Mouse (Mus musculus): Measurements from ENCODE around the gene Coro2b. TPM values are rescaled to one million over a fixed set of nuclear protein-coding genes. Genes with fewer than 3 reads are reported as not detected.

The Coro2b gene
- polyA plus RNA-seq, 1 experiment = 3.1 TPM

DNA sequence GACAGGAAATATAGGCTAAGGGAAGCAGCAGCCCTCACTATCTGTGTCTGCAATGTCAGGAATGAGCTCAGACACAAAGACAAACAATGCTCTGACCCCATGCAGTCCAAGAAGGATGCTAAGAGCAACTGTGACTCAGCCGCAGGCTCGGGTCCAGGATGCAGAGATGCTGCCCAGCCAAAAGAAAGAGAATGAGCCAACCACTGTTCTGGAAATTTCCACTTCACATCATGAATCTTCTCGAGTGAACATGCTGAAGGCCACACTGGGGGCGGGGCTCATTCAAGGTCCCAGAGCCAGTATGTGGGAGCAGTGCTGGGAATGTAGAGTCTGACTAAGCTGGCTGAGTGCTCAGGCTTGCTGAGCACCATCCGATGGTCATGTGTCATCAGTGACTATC lies 23.2 kb upstream of the Coro2b start:
- no peak overlapping the region for H3K9ac ChIP-seq (ENCODE audit: low read depth, poor library complexity, severe bottlenecking)
- H3K36me3 ChIP-seq (ENCODE audit: control insufficient read depth, insufficient read depth, low read length, poor library complexity, severe bottlenecking) = no peaks in the 10 kb centered on the region
- H3K4me1 ChIP-seq (ENCODE audit: control insufficient read depth, insufficient read depth, low read length) = no peaks in the 10 kb centered on the region
- no peak overlapping the region for H3K4me3 ChIP-seq (ENCODE audit: low read depth, low read length)
- H3K27ac ChIP-seq (ENCODE audit: insufficient read depth, low read length) = no peak overlapping the region
- no peaks in the 10 kb centered on the region for H3K27me3 ChIP-seq (ENCODE audit: control insufficient read depth, insufficient read depth, low read length, poor library complexity, severe bottlenecking)
- H3K9me3 ChIP-seq (replicated peaks; ENCODE audit: control insufficient read depth, insufficient read depth, low read length, poor library complexity, severe bottlenecking) = no peaks in the 10 kb centered on the region
- TF ChIP-seq CTCF (IDR thresholded peaks at IDR 0.05; ENCODE audit: low read depth, low read length) = no peak
- no peak for TF ChIP-seq EP300 (IDR thresholded peaks at IDR 0.05; ENCODE audit: insufficient read depth, low read depth, low read length)
- TF ChIP-seq POLR2A (IDR thresholded peaks at IDR 0.05; ENCODE audit: insufficient read depth, low read length) = no peak

DNA sequence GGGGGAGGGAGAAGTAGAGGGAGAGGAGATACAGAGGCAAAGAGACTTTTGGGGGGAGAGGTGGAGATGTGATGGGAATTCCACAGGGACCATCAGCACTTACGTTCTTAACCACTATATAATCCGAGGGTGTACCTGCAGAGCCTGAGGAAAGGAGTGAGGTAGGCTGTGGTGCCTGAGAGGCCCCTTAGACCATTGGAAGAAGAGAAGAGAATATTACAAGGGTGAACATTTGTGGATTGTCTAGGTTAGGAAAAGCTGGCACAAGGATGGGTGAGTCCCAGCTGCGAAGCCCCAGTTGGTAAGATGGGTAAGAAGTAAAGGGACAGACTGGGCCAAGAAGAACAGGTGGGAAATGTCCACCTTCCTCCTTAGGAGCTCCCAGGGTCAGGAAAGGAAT lies 22.6 kb upstream of the Coro2b start:
- no peaks in the 10 kb centered on the region for H3K9me3 ChIP-seq (replicated peaks; ENCODE audit: control insufficient read depth, insufficient read depth, low read length, poor library complexity, severe bottlenecking)
- H3K4me3 ChIP-seq (ENCODE audit: low read depth, low read length) = no peak overlapping the region
- H3K27me3 ChIP-seq (ENCODE audit: control insufficient read depth, insufficient read depth, low read length, poor library complexity, severe bottlenecking) = no peaks in the 10 kb centered on the region
- H3K9ac ChIP-seq (ENCODE audit: low read depth, poor library complexity, severe bottlenecking) = no peak overlapping the region
- TF ChIP-seq EP300 (IDR thresholded peaks at IDR 0.05; ENCODE audit: insufficient read depth, low read depth, low read length) = no peak
- TF ChIP-seq CTCF (IDR thresholded peaks at IDR 0.05; ENCODE audit: low read depth, low read length) = no peak
- TF ChIP-seq POLR2A (IDR thresholded peaks at IDR 0.05; ENCODE audit: insufficient read depth, low read length) = no peak
- no peak overlapping the region for H3K27ac ChIP-seq (ENCODE audit: insufficient read depth, low read length)
- H3K36me3 ChIP-seq (ENCODE audit: control insufficient read depth, insufficient read depth, low read length, poor library complexity, severe bottlenecking) = no peaks in the 10 kb centered on the region
- H3K4me1 ChIP-seq (ENCODE audit: control insufficient read depth, insufficient read depth, low read length) = no peaks in the 10 kb centered on the region

DNA sequence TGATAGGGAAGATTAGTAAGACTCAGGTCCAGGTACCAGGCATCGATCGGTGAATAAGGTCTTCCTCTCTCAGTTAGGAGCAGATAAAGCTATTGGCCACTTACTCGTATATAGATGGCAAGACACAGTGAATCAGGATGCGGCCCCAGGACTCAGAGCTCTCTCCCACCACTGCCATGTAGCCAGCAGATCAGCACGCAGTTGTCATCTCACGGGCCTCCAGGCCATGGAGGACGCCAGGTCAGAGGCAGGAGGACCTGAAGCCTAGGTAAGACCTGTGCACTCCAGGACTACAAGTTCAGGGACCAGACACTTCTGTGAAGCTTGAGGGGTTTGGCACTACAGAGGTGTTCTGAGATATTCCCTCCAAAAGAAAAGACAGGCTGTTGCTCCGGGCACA lies 21.2 kb upstream of the Coro2b start:
- no peaks in the 10 kb centered on the region for H3K4me1 ChIP-seq (ENCODE audit: control insufficient read depth, insufficient read depth, low read length)
- H3K9ac ChIP-seq (ENCODE audit: low read depth, poor library complexity, severe bottlenecking) = no peak overlapping the region
- no peaks in the 10 kb centered on the region for H3K27me3 ChIP-seq (ENCODE audit: control insufficient read depth, insufficient read depth, low read length, poor library complexity, severe bottlenecking)
- TF ChIP-seq POLR2A (IDR thresholded peaks at IDR 0.05; ENCODE audit: insufficient read depth, low read length) = no peak
- TF ChIP-seq CTCF (IDR thresholded peaks at IDR 0.05; ENCODE audit: low read depth, low read length) = no peak
- H3K27ac ChIP-seq (ENCODE audit: insufficient read depth, low read length) = no peak overlapping the region
- no peaks in the 10 kb centered on the region for H3K36me3 ChIP-seq (ENCODE audit: control insufficient read depth, insufficient read depth, low read length, poor library complexity, severe bottlenecking)
- no peak overlapping the region for H3K4me3 ChIP-seq (ENCODE audit: low read depth, low read length)
- no peaks in the 10 kb centered on the region for H3K9me3 ChIP-seq (replicated peaks; ENCODE audit: control insufficient read depth, insufficient read depth, low read length, poor library complexity, severe bottlenecking)

DNA sequence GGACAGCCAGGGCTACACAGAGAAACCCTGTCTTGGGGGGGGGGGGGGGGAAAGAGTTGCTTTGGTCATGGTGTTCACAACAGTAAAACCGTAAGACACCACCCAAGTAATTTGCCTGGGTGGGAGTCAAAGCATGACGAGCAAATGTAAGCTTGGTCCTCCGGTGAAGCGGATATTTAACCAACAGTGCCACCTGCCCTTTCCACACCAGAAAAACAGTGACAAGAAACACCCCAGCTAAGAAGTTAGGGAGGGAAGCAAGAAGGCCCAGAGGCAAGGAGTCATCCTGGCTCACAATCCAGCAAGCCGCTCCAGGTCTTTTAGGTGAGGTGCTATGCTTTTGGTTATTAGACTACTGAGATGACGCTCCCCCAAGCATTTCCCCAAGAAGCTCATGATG lies 19.9 kb upstream of the Coro2b start:
- H3K36me3 ChIP-seq (ENCODE audit: control insufficient read depth, insufficient read depth, low read length, poor library complexity, severe bottlenecking) = no peaks in the 10 kb centered on the region
- H3K27me3 ChIP-seq (ENCODE audit: control insufficient read depth, insufficient read depth, low read length, poor library complexity, severe bottlenecking) = no peaks in the 10 kb centered on the region
- H3K9ac ChIP-seq (ENCODE audit: low read depth, poor library complexity, severe bottlenecking) = no peak overlapping the region
- no peaks in the 10 kb centered on the region for H3K9me3 ChIP-seq (replicated peaks; ENCODE audit: control insufficient read depth, insufficient read depth, low read length, poor library complexity, severe bottlenecking)
- H3K4me3 ChIP-seq (ENCODE audit: low read depth, low read length) = no peak overlapping the region
- TF ChIP-seq POLR2A (IDR thresholded peaks at IDR 0.05; ENCODE audit: insufficient read depth, low read length) (no peak), EP300 (IDR thresholded peaks at IDR 0.05; ENCODE audit: insufficient read depth, low read depth, low read length) (no peak), CTCF (IDR thresholded peaks at IDR 0.05; ENCODE audit: low read depth, low read length) (no peak)
- no peak overlapping the region for H3K27ac ChIP-seq (ENCODE audit: insufficient read depth, low read length)
- H3K4me1 ChIP-seq (ENCODE audit: control insufficient read depth, insufficient read depth, low read length) = no peaks in the 10 kb centered on the region

DNA sequence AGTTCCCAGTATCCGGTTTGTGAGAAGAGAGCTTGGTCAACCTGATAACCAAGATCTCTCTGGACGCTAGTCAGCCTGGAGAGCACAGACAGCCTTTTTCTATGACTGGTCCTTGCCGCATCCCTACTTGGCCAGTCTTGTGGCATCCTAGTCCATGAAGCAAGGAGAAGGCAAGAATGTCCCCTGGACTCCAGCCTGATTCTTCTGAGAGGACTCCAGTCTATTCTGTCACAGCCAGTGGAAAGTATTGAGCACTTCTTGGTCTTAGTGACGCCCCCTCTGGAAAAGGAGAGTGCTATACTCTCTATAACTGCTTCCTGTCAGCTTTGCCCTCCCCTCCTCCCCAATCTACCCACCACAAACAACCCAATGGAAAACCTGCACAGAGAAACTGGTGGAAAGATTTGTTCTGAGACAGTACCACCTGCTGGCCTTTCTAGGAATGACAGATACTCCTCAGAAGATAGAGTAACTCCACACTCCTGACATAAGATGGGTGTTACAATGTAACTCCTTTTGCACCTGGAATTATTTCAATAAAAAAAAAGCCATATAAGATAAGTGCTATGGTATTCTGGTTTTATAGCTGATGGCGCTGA lies 18.5 kb upstream of the Coro2b start:
- H3K36me3 ChIP-seq (ENCODE audit: control insufficient read depth, insufficient read depth, low read length, poor library complexity, severe bottlenecking) = no peaks in the 10 kb centered on the region
- H3K27me3 ChIP-seq (ENCODE audit: control insufficient read depth, insufficient read depth, low read length, poor library complexity, severe bottlenecking) = no peaks in the 10 kb centered on the region
- no peaks in the 10 kb centered on the region for H3K9me3 ChIP-seq (replicated peaks; ENCODE audit: control insufficient read depth, insufficient read depth, low read length, poor library complexity, severe bottlenecking)
- H3K9ac ChIP-seq (ENCODE audit: low read depth, poor library complexity, severe bottlenecking) = no peak overlapping the region
- no peak overlapping the region for H3K4me3 ChIP-seq (ENCODE audit: low read depth, low read length)
- no peaks in the 10 kb centered on the region for H3K4me1 ChIP-seq (ENCODE audit: control insufficient read depth, insufficient read depth, low read length)
- TF ChIP-seq POLR2A (IDR thresholded peaks at IDR 0.05; ENCODE audit: insufficient read depth, low read length) = no peak
- TF ChIP-seq CTCF (IDR thresholded peaks at IDR 0.05; ENCODE audit: low read depth, low read length) = peak; percentile 5
- H3K27ac ChIP-seq (ENCODE audit: insufficient read depth, low read length) = no peak overlapping the region

DNA sequence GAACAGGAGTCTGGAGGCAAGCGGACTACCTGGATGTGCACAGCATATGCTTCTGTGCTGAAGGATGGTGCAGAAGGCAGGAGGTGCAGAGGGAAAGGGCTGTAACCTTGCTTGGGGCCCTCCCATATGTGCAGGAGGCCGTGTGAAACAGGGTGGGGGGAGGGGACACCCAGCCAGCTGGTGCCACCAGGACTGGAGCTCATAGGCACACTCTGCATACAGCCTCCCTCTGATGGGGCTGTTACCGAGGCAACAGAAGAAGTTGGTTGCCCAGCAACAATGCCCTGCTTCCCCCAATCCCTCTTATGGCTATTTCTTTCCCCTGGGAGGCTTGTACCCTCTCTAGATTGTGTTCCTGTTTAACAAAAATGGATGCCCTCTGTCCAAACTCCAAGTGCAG lies 17.8 kb upstream of the Coro2b start:
- Histone ChIP-seq H3K9ac (ENCODE audit: low read depth, poor library complexity, severe bottlenecking) (no peak overlapping the region), H3K36me3 (ENCODE audit: control insufficient read depth, insufficient read depth, low read length, poor library complexity, severe bottlenecking) (no peaks in the 10 kb centered on the region), H3K9me3 (replicated peaks; ENCODE audit: control insufficient read depth, insufficient read depth, low read length, poor library complexity, severe bottlenecking) (no peaks in the 10 kb centered on the region), H3K27me3 (ENCODE audit: control insufficient read depth, insufficient read depth, low read length, poor library complexity, severe bottlenecking) (no peaks in the 10 kb centered on the region), H3K27ac (ENCODE audit: insufficient read depth, low read length) (no peak overlapping the region), H3K4me3 (ENCODE audit: low read depth, low read length) (no peak overlapping the region), H3K4me1 (ENCODE audit: control insufficient read depth, insufficient read depth, low read length) (no peaks in the 10 kb centered on the region)
- TF ChIP-seq POLR2A (IDR thresholded peaks at IDR 0.05; ENCODE audit: insufficient read depth, low read length) (no peak), EP300 (IDR thresholded peaks at IDR 0.05; ENCODE audit: insufficient read depth, low read depth, low read length) (no peak), CTCF (IDR thresholded peaks at IDR 0.05; ENCODE audit: low read depth, low read length) (no peak)

Measured in ES-Bruce4 (cell line).